Mouse (Mus musculus) limb, embryonic 14.5 days (tissue): Measurements from ENCODE around the gene Sorcs2. TPM values are rescaled to one million over a fixed set of nuclear protein-coding genes. Genes with fewer than 3 reads are reported as not detected.

Experiments used
- ATAC-seq: fragments of 200-750 bp; cut with Nextera tagmentation; 2 replicates; pipeline ENCODE4 v1.8.0; 2017; ENCODE audit warnings: low read depth, moderate number of reproducible peaks, moderate TSS enrichment; ENCODE audit not compliant: low FRiP score
- DNase-seq: peaks from one replicate; pipeline ENCODE4 v3.0.0-alpha.2; 2015; ENCODE audit warnings: low spot score
- H3K27ac ChIP-seq: fragments of 300-500 bp; sonication (generic); replicated peaks from 2 replicates; pipeline ENCODE4 v1.5.1; 2014; ENCODE audit warnings: low read depth, mild to moderate bottlenecking, low read length, moderate library complexity, mixed read lengths
- H3K27me3 ChIP-seq: fragments of 300-500 bp; sonication (generic); 2 replicates; pipeline ENCODE4 v1.6.1; 2014; ENCODE audit warnings: low read length, mixed read lengths; ENCODE audit not compliant: control insufficient read depth, insufficient read depth
- H3K36me3 ChIP-seq: fragments of 300-500 bp; sonication (generic); 2 replicates; pipeline ENCODE4 v1.6.1; 2014; ENCODE audit warnings: mild to moderate bottlenecking, low read length, moderate library complexity, mixed read lengths; ENCODE audit not compliant: control insufficient read depth, insufficient read depth
- H3K4me1 ChIP-seq: fragments of 300-500 bp; sonication (generic); 2 replicates; pipeline ENCODE4 v1.6.1; 2014; ENCODE audit warnings: antibody characterized with exemption, low read length, mixed read lengths; ENCODE audit not compliant: control insufficient read depth, insufficient read depth
- H3K4me2 ChIP-seq: fragments of 300-500 bp; sonication (generic); replicated peaks from 2 replicates; pipeline ENCODE4 v1.6.1; 2014; ENCODE audit warnings: low read depth, mild to moderate bottlenecking, low read length, moderate library complexity; ENCODE audit not compliant: severe bottlenecking
- H3K4me3 ChIP-seq: fragments of 300-500 bp; sonication (generic); replicated peaks from 2 replicates; pipeline ENCODE4 v1.5.1; 2014; ENCODE audit warnings: low read length
- H3K9ac ChIP-seq: fragments of 300-500 bp; sonication (generic); 2 replicates; pipeline ENCODE4 v1.6.1; 2014; ENCODE audit warnings: mild to moderate bottlenecking, low read depth, low read length, moderate library complexity; ENCODE audit not compliant: severe bottlenecking
- H3K9me3 ChIP-seq: fragments of 300-500 bp; sonication (generic); 2 replicates; pipeline ENCODE4 v1.6.1; 2016; ENCODE audit warnings: low read length; ENCODE audit not compliant: control insufficient read depth
- POLR2A ChIP-seq: fragments of 200-500 bp; IDR thresholded peaks from 2 replicates; pipeline ENCODE4 v1.8.0; 2012; ENCODE audit warnings: inconsistent platforms, mild to moderate bottlenecking, moderate library complexity, borderline replicate concordance; ENCODE audit not compliant: insufficient read depth, insufficient read length; ENCODE audit errors: extremely low read depth
- WGBS: fragments of 180-500 bp; shearing (Covaris S2); extraction: QIAGEN DNeasy Blood & Tissue Kit; methylation state at CpG from one replicate; pipeline ENCODE4 v1.1.7; 2014; 5-methylcytosine and 5-hydroxymethylcytosine counted together
- polyA plus RNA-seq, 2 experiments: library from polyadenylated mRNA; depleted of rRNA in 1 of 2; stranded (reverse) in 1 of 2; unstranded in 1 of 2; fragments of >200 nt; fragmentation: Nextera tagmentation in 1 of 2; extraction: Ambion mirVana in 1 of 2; gene quantifications; 2 replicates each; pipeline versions ENCODE4 v1.2.1 to v1.2.3; 2012 to 2014

The Sorcs2 gene
- polyA plus RNA-seq, 2 experiments: 25.4 to 34.4 TPM

DNA sequence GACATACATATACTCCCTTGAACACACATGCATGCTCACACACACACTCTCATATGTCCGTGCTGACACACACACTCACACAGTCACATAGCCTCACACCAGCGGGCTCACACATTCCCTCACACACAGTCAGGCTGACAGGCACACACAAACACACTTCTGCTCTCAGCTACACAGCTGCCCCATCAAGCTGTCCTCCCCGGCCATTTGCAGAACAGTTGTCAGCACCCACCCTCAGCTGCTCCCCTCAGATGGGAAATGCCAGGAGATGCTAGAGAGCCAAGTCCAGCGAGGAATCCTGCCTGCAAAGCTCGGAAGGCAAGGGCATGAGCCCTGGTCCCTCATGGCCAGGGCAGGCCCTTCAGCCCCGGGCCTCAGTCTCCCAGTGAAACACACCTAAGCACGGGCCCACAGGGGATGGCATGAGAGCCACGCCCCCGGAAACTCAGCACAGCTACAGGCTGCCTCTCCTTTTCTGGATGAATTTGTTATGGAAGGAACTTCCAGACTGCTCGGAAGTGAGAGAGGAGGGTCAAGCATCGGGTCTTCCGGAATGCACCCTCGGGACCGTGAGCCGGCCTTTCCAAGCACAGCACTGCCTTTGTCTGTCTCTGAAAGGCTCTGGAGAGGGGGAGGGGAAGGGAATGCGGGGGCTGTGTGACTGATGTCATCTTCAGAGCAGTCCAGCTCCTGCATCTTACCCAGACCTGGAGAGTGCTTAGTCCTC, 84.4 kb downstream of the Sorcs2 start:
- DNase-seq: peak; percentile 57
- Histone ChIP-seq H3K4me3 (no peak overlapping the region), H3K9ac (0 out of 2 replicates have a peak overlapping the region, but pooled peaks have one; percentile 3), H3K27me3 (no peaks in the 10 kb centered on the region), H3K9me3 (no peaks in the 10 kb centered on the region), H3K27ac (peak overlapping the region; percentile 15; the same call in 1 of the 2 replicates), H3K4me2 (peak overlapping the region; percentile 3; the same call in 1 of the 2 replicates), H3K4me1 (peaks cover 15% of the 10 kb centered on the region), H3K36me3 (no peaks in the 10 kb centered on the region)
- peak; percentile 81 for ATAC-seq
- TF ChIP-seq POLR2A: no peak
- 51% methylated on average over 16 of the region's 16 CpGs for WGBS

DNA sequence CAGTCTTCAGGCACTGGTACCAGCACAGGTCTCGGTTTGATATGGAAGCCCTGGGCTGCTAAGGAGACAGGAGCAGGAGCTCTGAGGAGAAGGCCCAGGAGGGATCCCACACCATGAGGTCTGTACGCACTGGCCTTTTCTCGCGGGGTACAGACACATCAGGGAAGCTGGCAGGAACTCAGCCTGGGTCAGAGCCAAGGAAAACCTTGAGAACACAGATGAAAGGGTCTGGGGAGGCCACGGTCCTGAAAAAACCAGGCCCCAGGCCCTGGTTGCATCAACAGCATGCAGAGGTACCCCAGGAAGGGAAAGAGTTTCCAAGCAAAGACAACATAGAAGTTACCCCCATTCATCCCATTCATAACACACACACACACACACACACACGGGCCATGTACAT, 85.0 kb downstream of the Sorcs2 start:
- Histone ChIP-seq H3K4me2 (no peak overlapping the region), H3K36me3 (no peaks in the 10 kb centered on the region), H3K9me3 (no peaks in the 10 kb centered on the region), H3K9ac (no peak overlapping the region), H3K27ac (no peak overlapping the region), H3K27me3 (no peaks in the 10 kb centered on the region), H3K4me3 (no peak overlapping the region), H3K4me1 (peaks cover 15% of the 10 kb centered on the region)
- ATAC-seq: no peak
- TF ChIP-seq POLR2A: no peak
- 47% methylated on average over 6 of the region's 6 CpGs for WGBS
- no peak for DNase-seq

DNA sequence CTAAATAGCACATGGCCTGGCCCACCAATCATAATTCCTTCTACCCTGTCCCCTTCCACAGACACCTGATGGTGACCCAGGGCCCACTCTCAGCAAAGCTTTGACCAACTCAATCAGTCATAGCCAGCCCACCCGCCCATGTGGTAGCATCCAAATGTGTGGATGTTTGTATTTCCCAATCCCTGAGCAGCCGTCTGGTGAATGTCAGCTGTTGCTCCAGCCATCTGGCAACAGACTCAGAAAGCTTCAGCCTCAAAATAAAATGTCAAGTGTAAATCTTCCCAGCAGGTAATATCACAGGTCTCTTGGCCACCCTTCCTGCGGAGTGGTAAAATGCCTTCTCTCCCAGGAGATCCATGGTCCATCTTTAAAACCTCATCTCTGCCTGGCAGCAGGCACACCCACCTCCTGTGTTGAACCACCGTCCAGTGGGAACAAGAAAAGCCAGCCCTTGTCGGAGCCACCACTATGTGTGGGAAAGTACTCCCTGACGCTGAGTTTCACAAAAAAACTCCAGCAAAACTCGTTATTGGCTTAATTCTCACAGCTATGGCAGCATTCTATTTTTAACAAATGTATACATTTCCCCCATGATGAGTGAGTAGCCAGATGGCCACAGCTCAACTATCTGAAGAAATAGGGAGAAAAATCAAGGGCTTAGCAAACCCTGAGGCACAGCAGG, 93.5 kb downstream of the Sorcs2 start:
- DNase-seq: no peak
- TF ChIP-seq POLR2A: no peak
- H3K27me3 ChIP-seq: no peaks in the 10 kb centered on the region

DNA sequence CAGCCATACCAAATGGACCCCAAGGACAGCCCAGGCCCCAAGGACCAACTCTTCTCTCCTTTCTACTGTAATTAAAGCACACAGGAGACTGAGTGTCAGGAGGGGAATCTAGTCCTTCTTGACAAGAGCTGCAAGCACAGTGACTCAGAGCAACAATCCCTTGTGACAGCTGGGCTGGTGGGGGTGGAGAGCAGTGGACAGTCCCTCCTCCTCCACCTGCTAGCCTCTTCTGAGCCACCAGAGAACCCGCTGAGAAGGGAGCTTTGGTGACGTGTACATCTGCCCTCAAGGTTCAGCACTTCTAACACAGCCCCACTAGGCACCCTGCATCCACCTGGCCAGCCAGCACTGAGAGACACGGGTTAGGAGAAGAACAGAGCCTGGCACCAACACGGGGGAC, 96.8 kb downstream of the Sorcs2 start:
- Histone ChIP-seq H3K4me3 (no peak overlapping the region), H3K4me2 (no peak overlapping the region), H3K27me3 (no peaks in the 10 kb centered on the region), H3K27ac (no peak overlapping the region), H3K9me3 (no peaks in the 10 kb centered on the region), H3K36me3 (no peaks in the 10 kb centered on the region), H3K4me1 (no peaks in the 10 kb centered on the region), H3K9ac (no peak overlapping the region)
- ATAC-seq: 0 out of 2 replicates have a peak, but pooled peaks have one; percentile 31
- no peak for TF ChIP-seq POLR2A
- WGBS: 73% methylated on average over 4 of the region's 4 CpGs
- DNase-seq: peak; percentile 48

More for the DNA sequence above, 93.5 kb downstream of the Sorcs2 start:
- 53% methylated on average over 7 of the region's 7 CpGs for WGBS
- Histone ChIP-seq H3K4me1 (no peaks in the 10 kb centered on the region), H3K4me3 (no peak overlapping the region), H3K4me2 (no peak overlapping the region), H3K36me3 (no peaks in the 10 kb centered on the region), H3K27ac (no peak overlapping the region), H3K9me3 (no peaks in the 10 kb centered on the region), H3K9ac (no peak overlapping the region)
- ATAC-seq: no peak

DNA sequence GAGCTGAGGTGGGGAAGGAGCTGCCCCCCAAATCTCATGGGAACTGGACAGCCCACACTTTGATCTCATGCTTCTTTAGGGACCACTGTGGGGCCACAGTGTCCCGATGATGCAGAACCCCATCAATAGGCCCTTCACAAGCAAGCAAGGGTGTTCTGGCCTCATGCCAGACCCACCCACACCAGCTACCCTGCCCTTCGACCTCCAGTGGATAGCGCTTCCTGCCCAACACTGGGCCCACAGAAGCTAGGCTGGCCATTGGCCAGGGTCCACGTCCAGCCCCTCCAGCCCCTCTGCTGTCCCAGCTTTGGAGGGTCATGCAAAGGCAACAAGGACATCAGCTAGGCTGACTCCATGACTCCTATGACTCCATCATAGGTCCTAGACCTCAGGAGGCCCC, 99.9 kb downstream of the Sorcs2 start:
- WGBS: 91% methylated on average over 3 of the region's 4 CpGs
- no peaks in the 10 kb centered on the region for H3K27me3 ChIP-seq
- peaks cover 13% of the 10 kb centered on the region for H3K4me1 ChIP-seq
- TF ChIP-seq POLR2A: no peak
- H3K9me3 ChIP-seq: no peaks in the 10 kb centered on the region
- no peak overlapping the region for H3K4me3 ChIP-seq
- DNase-seq (no peak), ATAC-seq (no peak)
- H3K27ac ChIP-seq: no peak overlapping the region
- H3K4me2 ChIP-seq: no peak overlapping the region
- no peaks in the 10 kb centered on the region for H3K36me3 ChIP-seq
- no peak overlapping the region for H3K9ac ChIP-seq
